Mouse (Mus musculus) kidney, adult 2 months (tissue): Measurements from ENCODE around the gene Klhl33.

Experiments used
- CTCF ChIP-seq: fragments of 200-500 bp; conservative IDR thresholded peaks from 2 replicates; pipeline ENCODE4 v1.5.1; 2011; ENCODE audit warnings: low read depth, mild to moderate bottlenecking, control low read depth, low read length, moderate library complexity, mixed read lengths; ENCODE audit not compliant: insufficient read depth, insufficient read length
- POLR2A ChIP-seq: fragments of 200-500 bp; IDR thresholded peaks from one replicate; pipeline ENCODE4 v1.6.1; 2011; ENCODE audit warnings: low read depth, low read length, control low read depth

DNA sequence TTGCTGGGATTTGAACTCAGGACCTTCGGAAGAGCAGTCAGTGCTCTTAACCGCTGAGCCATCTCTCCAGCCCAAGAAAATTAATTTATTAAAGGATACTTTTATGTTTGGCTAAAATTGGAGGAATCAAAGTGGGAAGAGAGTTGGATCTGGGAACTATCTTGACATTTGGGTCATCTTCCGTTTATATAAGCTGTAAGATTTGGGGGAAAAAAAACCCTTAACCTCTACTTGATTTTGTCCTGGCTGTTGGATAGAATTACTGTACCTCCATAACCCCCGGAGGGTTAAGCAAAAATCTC is 7.5 kb upstream of the Klhl33 start:
- no peak for TF ChIP-seq CTCF
- no peak for TF ChIP-seq POLR2A
